Mouse (Mus musculus) E14TG2a.4 (cell line): ENCODE measurements around the gene Atg4b.

Source experiments
- CTCF ChIP-seq: conservative IDR thresholded peaks from 2 replicates; pipeline ENCODE4 v1.5.1; 2014; ENCODE audit warnings: low read length
- NANOG ChIP-seq: IDR thresholded peaks from 2 replicates; pipeline ENCODE4 v1.6.1; 2014; ENCODE audit warnings: borderline replicate concordance, low read length, mixed read lengths
- POU5F1 ChIP-seq: IDR thresholded peaks from 2 replicates; pipeline ENCODE4 v1.6.1; 2014; ENCODE audit warnings: low read length, borderline replicate concordance

- TF ChIP-seq CTCF (peak; percentile 32; the same call in 1 of the 2 replicates), NANOG (no peak), POU5F1 (no peak)
Observed at GRCm38 (mm10) chr1:93742910-93743309, 8.4 kb upstream of the Atg4b start.
